Mouse (Mus musculus): Measurements from ENCODE around the gene Slc7a1. TPM values are rescaled to one million over a fixed set of nuclear protein-coding genes. Genes with fewer than 3 reads are reported as not detected.
"Not testable (repeated sequence)": the region's sequence is repeated elsewhere in the genome, so short reads cannot be mapped to it uniquely, and the experiment has no call there.

Gene Slc7a1
- polyA plus RNA-seq, 1 experiment: 5.9 TPM

- TF ChIP-seq CTCF (IDR thresholded peaks at IDR 0.05; ENCODE audit: insufficient read depth, low read length) (no peak), POLR2A (IDR thresholded peaks at IDR 0.05; ENCODE audit: borderline replicate concordance, extremely low read depth, low read depth, low read length) (no peak)
- 70% methylated on average over 5 of the region's 5 CpGs for WGBS
- H3K4me1 ChIP-seq (ENCODE audit: control insufficient read depth, insufficient read depth, low read length): peaks cover 5% of the 10 kb centered on the region
- DNase-seq: no peak
- H3K4me3 ChIP-seq (replicated peaks; ENCODE audit: extremely low read depth, low read depth, low read length): no peak overlapping the region
Measured at GRCm38 (mm10) chr5:148344374-148344773, 55.3 kb downstream of the Slc7a1 start.

GRCm38 (mm10) chr5:148342061-148342741 is 57.5 kb downstream of the Slc7a1 start:
- DNase-seq: no peak
- H3K4me3 ChIP-seq (replicated peaks; ENCODE audit: extremely low read depth, low read depth, low read length): peak overlapping the region; percentile 56
- 27% methylated on average over 26 of the region's 26 CpGs for WGBS
- peaks cover 5% of the 10 kb centered on the region for H3K4me1 ChIP-seq (ENCODE audit: control insufficient read depth, insufficient read depth, low read length)
- TF ChIP-seq CTCF (IDR thresholded peaks at IDR 0.05; ENCODE audit: insufficient read depth, low read length): no peak
- TF ChIP-seq POLR2A (IDR thresholded peaks at IDR 0.05; ENCODE audit: borderline replicate concordance, extremely low read depth, low read depth, low read length): no peak

GRCm38 (mm10) chr5:148339126-148339525 is 60.6 kb downstream of the Slc7a1 start:
- no peak overlapping the region for H3K4me3 ChIP-seq (replicated peaks; ENCODE audit: extremely low read depth, low read depth, low read length)
- no peak for TF ChIP-seq POLR2A (IDR thresholded peaks at IDR 0.05; ENCODE audit: borderline replicate concordance, extremely low read depth, low read depth, low read length)
- no peak for TF ChIP-seq CTCF (IDR thresholded peaks at IDR 0.05; ENCODE audit: insufficient read depth, low read length)

GRCm38 (mm10) chr5:148332622-148332974 is 67.1 kb downstream of the Slc7a1 start:
- Histone ChIP-seq H3K4me3 (replicated peaks; ENCODE audit: extremely low read depth, low read depth, low read length) (no peak overlapping the region), H3K4me1 (ENCODE audit: control insufficient read depth, insufficient read depth, low read length) (no peaks in the 10 kb centered on the region)
- peak; percentile 65 for DNase-seq
- 19% methylated on average over 8 of the region's 8 CpGs for WGBS
- TF ChIP-seq CTCF (IDR thresholded peaks at IDR 0.05; ENCODE audit: insufficient read depth, low read length): peak; percentile 91
- TF ChIP-seq POLR2A (IDR thresholded peaks at IDR 0.05; ENCODE audit: borderline replicate concordance, extremely low read depth, low read depth, low read length): no peak

More at GRCm38 (mm10) chr5:148339126-148339525, 60.6 kb downstream of the Slc7a1 start:
- peaks cover 5% of the 10 kb centered on the region for H3K4me1 ChIP-seq (ENCODE audit: control insufficient read depth, insufficient read depth, low read length)
- 93% methylated on average over 5 of the region's 5 CpGs for WGBS
- DNase-seq: no peak

DNA sequence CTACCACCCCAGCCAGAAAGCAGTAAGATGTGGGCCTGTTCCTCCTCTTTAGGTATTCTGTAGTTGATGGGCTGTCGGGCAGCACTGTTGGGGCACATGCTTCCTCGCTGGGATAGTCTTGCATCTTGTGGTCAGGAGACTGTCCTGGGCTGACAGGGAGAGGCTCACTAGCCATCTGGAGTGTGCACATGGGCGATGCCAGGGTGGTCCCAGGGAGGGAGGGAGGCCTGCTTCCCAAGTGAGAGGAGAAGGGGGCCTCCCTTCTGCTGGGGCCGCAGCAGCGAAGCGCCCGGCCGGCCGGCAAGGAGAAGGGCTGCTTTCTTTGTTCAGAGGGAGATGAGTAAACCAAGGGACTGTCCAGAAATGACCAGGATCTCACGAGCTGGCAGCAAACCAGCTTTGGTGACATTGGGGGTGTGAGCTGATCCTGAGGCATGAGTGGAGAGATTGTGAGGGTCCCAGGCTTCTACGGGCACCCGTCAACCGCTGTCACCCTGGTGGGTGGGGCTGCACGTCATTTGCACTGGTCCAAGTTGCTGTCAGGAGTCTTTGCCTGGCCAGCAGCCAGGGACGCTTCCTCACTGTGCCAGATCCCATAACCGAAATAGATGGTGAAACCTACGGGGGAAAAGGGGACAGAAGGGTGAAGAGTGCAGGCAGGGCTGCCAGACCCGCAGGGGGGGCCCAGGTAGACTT is 67.6 kb downstream of the Slc7a1 start:
- DNase-seq: no peak
- Histone ChIP-seq H3K4me1 (ENCODE audit: control insufficient read depth, insufficient read depth, low read length) (no peaks in the 10 kb centered on the region), H3K4me3 (replicated peaks; ENCODE audit: extremely low read depth, low read depth, low read length) (no peak overlapping the region)
- TF ChIP-seq CTCF (IDR thresholded peaks at IDR 0.05; ENCODE audit: insufficient read depth, low read length): no peak
- TF ChIP-seq POLR2A (IDR thresholded peaks at IDR 0.05; ENCODE audit: borderline replicate concordance, extremely low read depth, low read depth, low read length): no peak
- 80% methylated on average over 18 of the region's 18 CpGs for WGBS

DNA sequence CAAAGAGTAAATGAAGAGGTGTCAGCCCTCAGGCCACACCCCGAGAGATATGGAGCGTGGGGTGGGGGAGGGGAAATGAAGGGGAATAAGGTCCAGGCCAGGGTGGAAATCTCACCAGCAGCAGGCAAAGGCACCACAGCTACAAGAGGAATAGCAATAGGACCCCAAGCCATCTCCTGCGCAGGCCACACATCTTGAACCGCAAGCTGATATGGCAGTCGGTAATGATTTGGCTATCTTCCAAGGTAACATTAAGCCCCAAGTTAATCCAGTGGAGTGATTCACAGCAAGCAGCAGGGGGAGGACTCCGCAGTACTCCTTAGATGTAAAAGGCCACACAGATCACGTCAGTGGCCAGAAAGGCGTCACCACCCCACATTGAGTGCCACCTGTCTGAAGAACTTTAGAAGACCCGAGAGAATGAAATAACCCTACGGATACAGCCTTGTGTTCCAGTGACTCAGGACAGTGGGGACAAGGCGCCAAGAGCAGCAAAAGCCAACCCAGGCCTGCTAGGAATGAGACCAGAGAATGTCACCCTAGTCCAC is 68.4 kb downstream of the Slc7a1 start:
- DNase-seq: no peak
- no peak for TF ChIP-seq POLR2A (IDR thresholded peaks at IDR 0.05; ENCODE audit: borderline replicate concordance, extremely low read depth, low read depth, low read length)
- TF ChIP-seq CTCF (IDR thresholded peaks at IDR 0.05; ENCODE audit: insufficient read depth, low read length): no peak
- no peaks in the 10 kb centered on the region for H3K4me1 ChIP-seq (ENCODE audit: control insufficient read depth, insufficient read depth, low read length)
- 81% methylated on average over 11 of the region's 11 CpGs for WGBS
- no peak overlapping the region for H3K4me3 ChIP-seq (replicated peaks; ENCODE audit: extremely low read depth, low read depth, low read length)

DNA sequence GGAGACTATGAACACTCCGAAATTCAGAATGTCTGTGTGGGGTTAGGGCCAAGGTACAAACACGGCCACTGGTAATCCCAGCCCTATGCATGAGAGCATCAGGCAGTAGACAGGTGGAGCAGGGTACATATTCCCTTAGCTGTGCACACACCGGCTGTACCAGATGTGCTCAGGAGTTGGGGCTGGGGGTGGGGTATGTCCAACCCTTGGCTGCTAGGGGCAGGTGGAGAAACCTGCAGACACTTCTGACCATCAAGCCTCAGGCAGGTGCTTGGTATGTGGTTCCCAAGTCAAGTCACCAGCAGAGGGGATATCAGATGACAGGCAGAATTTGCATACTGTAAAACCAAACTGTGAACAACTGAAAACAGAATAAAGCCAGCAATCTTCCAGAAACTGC is 70.7 kb downstream of the Slc7a1 start:
- Histone ChIP-seq H3K4me3 (replicated peaks; ENCODE audit: extremely low read depth, low read depth, low read length) (no peak overlapping the region), H3K4me1 (ENCODE audit: control insufficient read depth, insufficient read depth, low read length) (no peaks in the 10 kb centered on the region)
- WGBS: 89% methylated on average over 3 of the region's 3 CpGs
- DNase-seq: no peak
- TF ChIP-seq CTCF (IDR thresholded peaks at IDR 0.05; ENCODE audit: insufficient read depth, low read length) (no peak), POLR2A (IDR thresholded peaks at IDR 0.05; ENCODE audit: borderline replicate concordance, extremely low read depth, low read depth, low read length) (no peak)

GRCm38 (mm10) chr5:148326295-148326694 is 73.4 kb downstream of the Slc7a1 start:
- DNase-seq; H3K4me1 ChIP-seq (ENCODE audit: control insufficient read depth, insufficient read depth, low read length); H3K4me3 ChIP-seq (replicated peaks; ENCODE audit: extremely low read depth, low read depth, low read length): not testable (repeated sequence)
- 90% methylated on average over 9 of the region's 9 CpGs for WGBS

GRCm38 (mm10) chr5:148325317-148325885 is 74.3 kb downstream of the Slc7a1 start:
- DNase-seq: peak; percentile 44
- Histone ChIP-seq H3K4me1 (ENCODE audit: control insufficient read depth, insufficient read depth, low read length) (no peaks in the 10 kb centered on the region), H3K4me3 (replicated peaks; ENCODE audit: extremely low read depth, low read depth, low read length) (no peak overlapping the region)
- TF ChIP-seq CTCF (IDR thresholded peaks at IDR 0.05; ENCODE audit: insufficient read depth, low read length) (peak; percentile 77; the same call in 1 of the 2 replicates), POLR2A (IDR thresholded peaks at IDR 0.05; ENCODE audit: borderline replicate concordance, extremely low read depth, low read depth, low read length) (no peak)
- WGBS: 44% methylated on average over 4 of the region's 4 CpGs

Data from lung, adult 2 months (tissue).